Mouse (Mus musculus) thymus, adult 2 months (tissue): Measurements from ENCODE around the gene Tsen2. TPM values are rescaled to one million over a fixed set of nuclear protein-coding genes. Genes with fewer than 3 reads are reported as not detected.

Source experiments
- DNase-seq: peaks from one replicate; pipeline ENCODE4 v3.0.0; 2021
- H3K27ac ChIP-seq: fragments of 200-500 bp; 2 replicates; pipeline ENCODE4 v1.5.1; 2012; ENCODE audit warnings: low read length, control low read depth; ENCODE audit not compliant: control insufficient read depth, insufficient read depth
- H3K27me3 ChIP-seq: fragments of 200-500 bp; 2 replicates; pipeline ENCODE4 v1.6.1; 2012; ENCODE audit warnings: mild to moderate bottlenecking, low read length, moderate library complexity, mixed read lengths; ENCODE audit not compliant: control insufficient read depth, insufficient read depth
- H3K36me3 ChIP-seq: fragments of 200-500 bp; 2 replicates; pipeline ENCODE4 v1.6.1; 2012; ENCODE audit warnings: mild to moderate bottlenecking, low read length, moderate library complexity; ENCODE audit not compliant: control insufficient read depth, insufficient read depth
- H3K4me1 ChIP-seq: fragments of 200-500 bp; replicated peaks from 2 replicates; pipeline ENCODE4 v1.6.1; 2012; ENCODE audit warnings: low read length; ENCODE audit not compliant: control insufficient read depth, insufficient read depth
- H3K4me3 ChIP-seq: fragments of 200-500 bp; 2 replicates; pipeline ENCODE4 v1.5.1; 2012; ENCODE audit warnings: mild to moderate bottlenecking, low read length, control low read depth, moderate library complexity; ENCODE audit not compliant: control insufficient read depth, insufficient read depth
- CTCF ChIP-seq: fragments of 200-500 bp; IDR thresholded peaks from 2 replicates; pipeline ENCODE4 v1.5.1; 2012; ENCODE audit warnings: mild to moderate bottlenecking, control low read depth, low read length, moderate library complexity, borderline replicate concordance; ENCODE audit not compliant: control insufficient read depth, poor library complexity, insufficient read depth; ENCODE audit errors: extremely low read depth
- POLR2A ChIP-seq: fragments of 200-500 bp; IDR thresholded peaks from 2 replicates; pipeline ENCODE4 v1.6.1; 2012; ENCODE audit warnings: mild to moderate bottlenecking, low read length, control low read depth, moderate library complexity; ENCODE audit not compliant: control insufficient read depth, poor library complexity, insufficient read depth; ENCODE audit errors: extremely low read depth
- WGBS: fragments of 180-500 bp; shearing (Covaris S2); methylation state at CpG from one replicate; pipeline ENCODE4 v1.1.7; 2018; 5-methylcytosine and 5-hydroxymethylcytosine counted together
- polyA plus RNA-seq: library from polyadenylated mRNA; depleted of rRNA; stranded (reverse); fragments of >200 nt; gene quantifications from 2 replicates; pipeline ENCODE4 v1.2.3, GENCODE M21; 2012; rRNA removed

Tsen2 gene
- polyA plus RNA-seq = 4.6 and 5.4 TPM in 2 replicates

- Histone ChIP-seq H3K36me3 (no peaks in the 10 kb centered on the region), H3K4me1 (peaks cover 5% of the 10 kb centered on the region), H3K4me3 (peak within 1 kb of the TSS; percentile 67), H3K27me3 (no peaks in the 10 kb centered on the region), H3K27ac (no peak within 1 kb of the TSS)
- under 1% methylated on average over 38 of the region's 38 CpGs for WGBS
- DNase-seq = peak; percentile 99
- TF ChIP-seq POLR2A (peak; percentile 52), CTCF (0 out of 2 replicates have a peak, but pooled peaks have one; percentile 47)
These were observed at the start of gene Tsen2 for GRCm38 (mm10) chr6:115544442-115544970. Gene Tsen2, plus strand, starts transcription at chr6:115544664.

- no peaks in the 10 kb centered on the region for H3K36me3 ChIP-seq
- DNase-seq = no peak
- TF ChIP-seq CTCF (no peak), POLR2A (no peak)
- no peaks in the 10 kb centered on the region for H3K27me3 ChIP-seq
- no peak overlapping the region for H3K4me3 ChIP-seq
- WGBS = 93% methylated on average over 14 of the region's 14 CpGs
- H3K4me1 ChIP-seq = no peaks in the 10 kb centered on the region
- H3K27ac ChIP-seq = no peak overlapping the region
These were observed 44.9 kb upstream of the Tsen2 start for GRCm38 (mm10) chr6:115499540-115499939.

GRCm38 (mm10) chr6:115500234-115500633, 44.2 kb upstream of the Tsen2 start:
- H3K4me3 ChIP-seq = no peak overlapping the region
- H3K4me1 ChIP-seq = no peaks in the 10 kb centered on the region
- H3K27ac ChIP-seq = no peak overlapping the region
- no peak for TF ChIP-seq POLR2A
- TF ChIP-seq CTCF = no peak
- no peaks in the 10 kb centered on the region for H3K36me3 ChIP-seq
- H3K27me3 ChIP-seq = no peaks in the 10 kb centered on the region
- 92% methylated on average over 10 of the region's 10 CpGs for WGBS
- DNase-seq = no peak

- H3K4me1 ChIP-seq = no peaks in the 10 kb centered on the region
- DNase-seq = no peak
- H3K27ac ChIP-seq = no peak overlapping the region
- TF ChIP-seq POLR2A (no peak), CTCF (no peak)
- no peaks in the 10 kb centered on the region for H3K27me3 ChIP-seq
- 87% methylated on average over 3 of the region's 3 CpGs for WGBS
- H3K36me3 ChIP-seq = no peaks in the 10 kb centered on the region
- no peak overlapping the region for H3K4me3 ChIP-seq
These were observed 43.3 kb upstream of the Tsen2 start for GRCm38 (mm10) chr6:115501131-115501530.

GRCm38 (mm10) chr6:115503038-115503437, 41.4 kb upstream of the Tsen2 start:
- Histone ChIP-seq H3K27me3 (no peaks in the 10 kb centered on the region), H3K36me3 (no peaks in the 10 kb centered on the region), H3K4me3 (no peak overlapping the region), H3K27ac (no peak overlapping the region), H3K4me1 (no peaks in the 10 kb centered on the region)
- no peak for DNase-seq
- TF ChIP-seq CTCF (no peak), POLR2A (no peak)
- WGBS = 94% methylated on average over 4 of the region's 4 CpGs

GRCm38 (mm10) chr6:115503549-115504159, 40.8 kb upstream of the Tsen2 start:
- Histone ChIP-seq H3K27ac (no peak overlapping the region), H3K4me1 (no peaks in the 10 kb centered on the region), H3K4me3 (no peak overlapping the region), H3K27me3 (no peaks in the 10 kb centered on the region), H3K36me3 (no peaks in the 10 kb centered on the region)
- 84% methylated on average over 10 of the region's 10 CpGs for WGBS
- DNase-seq = no peak
- TF ChIP-seq POLR2A (no peak), CTCF (no peak)
